Mouse (Mus musculus) liver, adult 2 months (tissue): ENCODE results near the gene Cd300lg. TPM values are rescaled to one million over a fixed set of nuclear protein-coding genes. Genes with fewer than 3 reads are reported as not detected.

Experiments
- DNase-seq: peaks from one replicate; pipeline ENCODE4 v3.0.0-alpha.2; 2011; ENCODE audit warnings: low read depth, low spot score; ENCODE audit errors: extremely low read depth
- H3K27ac ChIP-seq: fragments of 200-500 bp; replicated peaks from 2 replicates; pipeline ENCODE4 v1.5.1; 2012; ENCODE audit warnings: low read depth, mild to moderate bottlenecking, control low read depth, inconsistent platforms, low read length; ENCODE audit not compliant: insufficient read depth
- H3K27me3 ChIP-seq: fragments of 200-500 bp; 2 replicates; pipeline ENCODE4 v1.6.1; 2012; ENCODE audit warnings: mild to moderate bottlenecking, moderate library complexity, low read length, inconsistent platforms; ENCODE audit not compliant: control insufficient read depth, insufficient read depth
- H3K36me3 ChIP-seq: fragments of 200-500 bp; 2 replicates; pipeline ENCODE4 v1.6.1; 2012; ENCODE audit warnings: low read length, inconsistent platforms; ENCODE audit not compliant: control insufficient read depth, insufficient read depth
- H3K4me1 ChIP-seq: fragments of 200-500 bp; 2 replicates; pipeline ENCODE4 v1.6.1; 2011; ENCODE audit warnings: low read length; ENCODE audit not compliant: control insufficient read depth, insufficient read depth
- H3K4me3 ChIP-seq: fragments of 200-500 bp; 2 replicates; pipeline ENCODE4 v1.5.1; 2011; ENCODE audit warnings: low read depth, mild to moderate bottlenecking, control low read depth, low read length, moderate library complexity; ENCODE audit not compliant: insufficient read depth
- H3K79me2 ChIP-seq: fragments of 200-500 bp; 2 replicates; pipeline ENCODE4 v1.6.1; 2012; ENCODE audit warnings: inconsistent platforms, mild to moderate bottlenecking, low read length, moderate library complexity; ENCODE audit not compliant: control insufficient read depth, insufficient read depth
- H3K9ac ChIP-seq: fragments of 200-500 bp; 2 replicates; pipeline ENCODE4 v1.6.1; 2012; ENCODE audit warnings: low read depth, mild to moderate bottlenecking, control low read depth, inconsistent platforms, low read length
- CTCF ChIP-seq: fragments of 200-500 bp; IDR thresholded peaks from 2 replicates; pipeline ENCODE4 v1.5.1; 2011; ENCODE audit warnings: low read depth, low read length, control low read depth
- POLR2A ChIP-seq: fragments of 200-500 bp; IDR thresholded peaks from 2 replicates; pipeline ENCODE4 v1.6.1; 2011; ENCODE audit warnings: low read length, control low read depth; ENCODE audit not compliant: insufficient read depth; ENCODE audit errors: extremely low read depth
- WGBS: fragments of 180-500 bp; shearing (Covaris S2); methylation state at CpG from one replicate; pipeline ENCODE4 v1.1.7; 2018; 5-methylcytosine and 5-hydroxymethylcytosine counted together
- polyA plus RNA-seq: library from polyadenylated mRNA; depleted of rRNA; stranded (reverse); fragments of >200 nt; gene quantifications from 2 replicates; pipeline ENCODE4 v1.2.3, GENCODE M21; 2012
- total RNA-seq: library from RNA; depleted of rRNA; stranded (reverse); fragments of >200 nt; gene quantifications from 2 replicates; pipeline ENCODE4 v1.2.3, GENCODE M21; 2014

Cd300lg gene
- total and polyA plus RNA-seq, 2 experiments = 8.4 to 13.3 TPM

DNA sequence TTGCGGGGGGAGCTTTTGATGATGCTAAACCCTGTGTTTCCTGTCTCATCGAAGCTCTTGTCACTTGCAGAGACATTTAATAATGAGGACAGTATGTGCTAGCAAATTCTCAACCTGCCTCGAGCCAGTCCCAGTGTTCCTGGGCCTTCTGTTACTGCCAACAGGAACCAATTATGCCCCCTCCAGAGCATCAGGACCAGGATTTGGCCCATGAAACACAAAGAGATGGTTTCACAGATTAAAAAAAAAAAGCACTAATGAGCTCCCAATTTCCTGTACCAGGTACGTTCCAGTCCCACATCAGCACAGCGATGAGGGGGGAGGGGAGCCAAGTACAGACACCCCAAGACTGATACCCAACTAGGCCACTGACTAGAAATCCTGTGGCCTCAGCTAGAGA is 20.1 kb upstream of the Cd300lg start:
- no peak overlapping the region for H3K4me3 ChIP-seq
- TF ChIP-seq CTCF (no peak), POLR2A (no peak)
- DNase-seq = no peak
- 0 out of 2 replicates have a peak, but pooled peaks cover 3% of the 10 kb centered on the region for H3K27me3 ChIP-seq
- H3K36me3 ChIP-seq = no peaks in the 10 kb centered on the region
- no peaks in the 10 kb centered on the region for H3K79me2 ChIP-seq
- H3K4me1 ChIP-seq = peaks cover under 1% of the 10 kb centered on the region; the same call in 1 of the 2 replicates
- H3K27ac ChIP-seq = no peak overlapping the region
- no peak overlapping the region for H3K9ac ChIP-seq
- 91% methylated on average over 5 of the region's 5 CpGs for WGBS

GRCm38 (mm10) chr11:102023406-102023805 is 17.9 kb upstream of the Cd300lg start:
- no peaks in the 10 kb centered on the region for H3K36me3 ChIP-seq
- peaks cover 1% of the 10 kb centered on the region; the same call in 1 of the 2 replicates for H3K4me1 ChIP-seq
- DNase-seq = no peak
- H3K27ac ChIP-seq = no peak overlapping the region
- H3K4me3 ChIP-seq = no peak overlapping the region
- 97% methylated on average over 13 of the region's 13 CpGs for WGBS
- H3K79me2 ChIP-seq = no peaks in the 10 kb centered on the region
- TF ChIP-seq POLR2A (no peak), CTCF (no peak)
- H3K9ac ChIP-seq = no peak overlapping the region
- H3K27me3 ChIP-seq = 0 out of 2 replicates have a peak, but pooled peaks cover 3% of the 10 kb centered on the region

GRCm38 (mm10) chr11:102024084-102024758 is 17.1 kb upstream of the Cd300lg start:
- Histone ChIP-seq H3K4me1 (peaks cover 1% of the 10 kb centered on the region; the same call in 1 of the 2 replicates), H3K79me2 (no peaks in the 10 kb centered on the region), H3K9ac (no peak overlapping the region), H3K4me3 (no peak overlapping the region), H3K27ac (no peak overlapping the region), H3K27me3 (0 out of 2 replicates have a peak, but pooled peaks cover 3% of the 10 kb centered on the region), H3K36me3 (no peaks in the 10 kb centered on the region)
- DNase-seq = no peak
- TF ChIP-seq POLR2A (no peak), CTCF (no peak)
- WGBS = 88% methylated on average over 6 of the region's 6 CpGs

- 0 out of 2 replicates have a peak, but pooled peaks cover 3% of the 10 kb centered on the region for H3K27me3 ChIP-seq
Observed at GRCm38 (mm10) chr11:102024875-102025274, 16.4 kb upstream of the Cd300lg start.

GRCm38 (mm10) chr11:102025354-102025753 is 16.0 kb upstream of the Cd300lg start:
- H3K4me3 ChIP-seq = no peak overlapping the region
- DNase-seq = no peak
- H3K27ac ChIP-seq = no peak overlapping the region
- H3K9ac ChIP-seq = no peak overlapping the region
- H3K79me2 ChIP-seq = no peaks in the 10 kb centered on the region
- TF ChIP-seq CTCF (no peak), POLR2A (no peak)
- WGBS = 82% methylated on average over 7 of the region's 7 CpGs
- H3K4me1 ChIP-seq = peaks cover 1% of the 10 kb centered on the region; the same call in 1 of the 2 replicates
- H3K36me3 ChIP-seq = no peaks in the 10 kb centered on the region
- 0 out of 2 replicates have a peak, but pooled peaks cover 3% of the 10 kb centered on the region for H3K27me3 ChIP-seq

More at GRCm38 (mm10) chr11:102024875-102025274, 16.4 kb upstream of the Cd300lg start:
- no peak overlapping the region for H3K9ac ChIP-seq
- no peak for DNase-seq
- no peak overlapping the region for H3K4me3 ChIP-seq
- H3K4me1 ChIP-seq = peaks cover 1% of the 10 kb centered on the region; the same call in 1 of the 2 replicates
- 96% methylated on average over 4 of the region's 4 CpGs for WGBS
- no peaks in the 10 kb centered on the region for H3K36me3 ChIP-seq
- H3K27ac ChIP-seq = no peak overlapping the region
- TF ChIP-seq POLR2A = no peak
- no peak for TF ChIP-seq CTCF
- no peaks in the 10 kb centered on the region for H3K79me2 ChIP-seq

DNA sequence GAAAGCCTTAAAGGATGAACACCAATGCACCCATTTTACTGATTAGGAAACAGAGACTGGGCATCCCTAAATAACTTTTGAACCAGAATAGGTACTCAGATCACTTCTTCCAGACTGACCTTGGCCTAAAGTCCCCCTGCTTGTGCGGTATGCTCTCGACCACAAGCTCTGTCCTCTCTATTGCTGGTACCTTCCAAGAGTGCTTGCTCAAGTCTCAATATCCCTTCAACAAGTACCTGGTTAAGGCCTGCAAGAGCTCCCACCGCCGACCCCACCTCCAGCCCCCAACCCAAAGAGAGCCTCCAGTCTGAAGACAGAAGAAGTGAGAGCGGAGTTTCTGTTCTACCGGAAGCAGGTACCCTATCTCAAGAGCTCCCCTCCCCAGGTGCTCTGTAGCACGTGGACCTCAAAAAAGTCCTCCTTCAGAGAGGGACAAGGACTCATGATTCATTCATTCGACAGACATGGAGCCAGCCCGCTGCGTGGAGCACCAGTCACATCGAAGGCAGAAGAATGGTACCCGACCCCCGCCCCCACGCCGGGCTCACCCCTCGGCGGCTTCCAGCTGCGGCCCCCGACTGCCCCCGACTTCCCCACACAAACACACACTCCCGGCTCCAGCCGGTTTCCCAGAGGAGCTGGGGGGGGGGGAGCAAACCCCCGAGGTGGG is 15.2 kb upstream of the Cd300lg start:
- WGBS = 12% methylated on average over 22 of the region's 23 CpGs
- peaks cover 1% of the 10 kb centered on the region; the same call in 1 of the 2 replicates for H3K4me1 ChIP-seq
- peak overlapping the region; percentile 67; the same call in 1 of the 2 replicates for H3K4me3 ChIP-seq
- H3K27me3 ChIP-seq = 0 out of 2 replicates have a peak, but pooled peaks cover 3% of the 10 kb centered on the region
- no peak overlapping the region for H3K27ac ChIP-seq
- no peak for DNase-seq
- peak overlapping the region; percentile 76 for H3K9ac ChIP-seq
- no peaks in the 10 kb centered on the region for H3K36me3 ChIP-seq
- TF ChIP-seq POLR2A (no peak), CTCF (no peak)
- H3K79me2 ChIP-seq = no peaks in the 10 kb centered on the region
